Mouse (Mus musculus): Measurements from ENCODE around the gene Terf2.

GRCm38 (mm10) chr8:107143501-107143900 lies 47.2 kb upstream of the Terf2 start:
- TF ChIP-seq TAL1 (IDR thresholded peaks at IDR 0.05; ENCODE audit: low read length): no peak
- no peak for TF ChIP-seq GATA1 (IDR thresholded peaks at IDR 0.05; ENCODE audit: low read length)

Data from erythroblast, embryonic 14.5 days (primary cell).